In genomic region chr4:141658846-141659484, GRCm38 (mm10) we compare ENCODE assay signal across 26 mouse cellular contexts. TPM values are rescaled to one million over a fixed set of nuclear protein-coding genes. Genes with fewer than 3 reads are reported as not detected.
DNase-seq lines count a peak whose midpoint lies in the region; ATAC-seq and TF ChIP-seq lines count a peak whose summit lies in the region.
"Had no signal": no experiment of that assay in that cellular context is flagged by ENCODE, and none has a peak within 500 bp of the region (broad histone marks: within the 10 kb centered on the region; RNA-seq: fewer than 3 reads in every experiment).

No protein-coding gene starts in this region.

- H3K4me3 ChIP-seq in layer of hippocampus, adult 2 months = no peak overlapping the region
- H3K4me3 ChIP-seq in CH12.LX (replicated peaks in 1 of 3; ENCODE audit: low read depth in 2 of 3, low read length in 2 of 3, poor library complexity in 1 of 3) (no peak overlapping the region), macrophage (ENCODE audit: inconsistent target) (no peak overlapping the region)
- no peak overlapping the region for H3K4me3 ChIP-seq in neural tube, embryonic 15.5 days (replicated peaks)
- H3K4me3 ChIP-seq in liver, postnatal 0 days (ENCODE audit: low read depth, low read length) = no peak overlapping the region
- H3K4me3 ChIP-seq: embryonic facial prominence, embryonic 13.5 days; erythroblast, embryonic 14.5 days; forebrain, embryonic 13.5 days; heart, embryonic 13.5 days; kidney, embryonic 15.5 days; limb, embryonic 12.5 days; neural tube, embryonic 12.5 days had no signal

- in situ Hi-C loops in CH12.LX (cut with MboI; ENCODE audit: low pct_ligation_motif_present, low pct_unique_long_range_greater_than_20kb, low sequenced_read_pairs) = loop anchor here (5.0 kb wide), 1 partner anchor 38 kb away; no protein-coding TSS in a partner anchor

- H3K79me2 ChIP-seq in CH12.LX (replicated peaks; ENCODE audit: control insufficient read depth, extremely low read depth, insufficient read depth, poor library complexity, severe bottlenecking) (peaks cover 13% of the 10 kb centered on the region; the same call in 1 of the 2 replicates), macrophage (ENCODE audit: inconsistent target) (peaks cover 94% of the 10 kb centered on the region)

- no peak overlapping the region for H3K9ac ChIP-seq in CH12.LX (ENCODE audit: insufficient read depth, low read depth)
- H3K9ac ChIP-seq in neural tube, embryonic 15.5 days (replicated peaks) = no peak overlapping the region
- no peak overlapping the region for H3K9ac ChIP-seq in liver, postnatal 0 days (replicated peaks)
- H3K9ac ChIP-seq: embryonic facial prominence, embryonic 13.5 days; forebrain, embryonic 13.5 days; heart, embryonic 13.5 days; kidney, embryonic 15.5 days; limb, embryonic 12.5 days; neural tube, embryonic 12.5 days had no signal

- no peak for ATAC-seq in neural tube, embryonic 15.5 days (ENCODE audit: low FRiP score)
- ATAC-seq in liver, postnatal 0 days = no peak
- ATAC-seq: forebrain, embryonic 13.5 days; hindbrain, postnatal 0 days; intestine, postnatal 0 days had no signal

- no peaks in the 10 kb centered on the region for H3K27me3 ChIP-seq in CH12.LX (replicated peaks)
- no peaks in the 10 kb centered on the region for H3K27me3 ChIP-seq in neural tube, embryonic 15.5 days (replicated peaks)
- H3K27me3 ChIP-seq in liver, postnatal 0 days (ENCODE audit: insufficient read depth, low read length) = no peaks in the 10 kb centered on the region
- H3K27me3 ChIP-seq: embryonic facial prominence, embryonic 13.5 days; forebrain, embryonic 13.5 days; heart, embryonic 13.5 days; kidney, embryonic 15.5 days; limb, embryonic 12.5 days; neural tube, embryonic 12.5 days had no signal

- WGBS in macrophage (ENCODE audit: missing documents) = 70% methylated on average over 6 of the region's 6 CpGs
- WGBS in neural tube, embryonic 15.5 days = 92% methylated on average over 6 of the region's 6 CpGs
- 87% methylated on average over 6 of the region's 6 CpGs for WGBS in liver, postnatal 0 days (ENCODE audit: insufficient replicate concordance)

- TF ChIP-seq POLR2A in CH12.LX (IDR thresholded peaks at IDR 0.05; ENCODE audit: low read depth, low read length) = no peak

- no peak for DNase-seq in layer of hippocampus, adult 2 months (ENCODE audit: low spot score in 2 of 2)
- no peak for DNase-seq in layer of hippocampus, postnatal 10 days (ENCODE audit: low spot score in 2 of 2)
- no peak for DNase-seq in CH12.LX (ENCODE audit: extremely low read depth)
- DNase-seq in adrenal gland, postnatal 14 days = peak; percentile 75
- DNase-seq in kidney, postnatal 14 days = no peak
- DNase-seq in liver, postnatal 0 days = no peak
- DNase-seq: heart, adult 11 months; heart, postnatal 14 days; lung, adult 2 months; midbrain, embryonic 14.5 days; thymus, adult 18-20 months had no signal

- TF ChIP-seq RAD21 in CH12.LX (IDR thresholded peaks at IDR 0.05; ENCODE audit: low read depth, low read length) = no peak

- TF ChIP-seq EP300 in CH12.LX (IDR thresholded peaks at IDR 0.05; ENCODE audit: low read length) = no peak
- no peak for TF ChIP-seq EP300 in liver, postnatal 0 days (IDR thresholded peaks at IDR 0.05; ENCODE audit: low read depth)

- no peaks in the 10 kb centered on the region for H3K9me3 ChIP-seq in CH12.LX (replicated peaks; ENCODE audit: low read length)
- no peaks in the 10 kb centered on the region for H3K9me3 ChIP-seq in neural tube, embryonic 15.5 days (replicated peaks)
- no peaks in the 10 kb centered on the region for H3K9me3 ChIP-seq in liver, postnatal 0 days (ENCODE audit: low read length)
- H3K9me3 ChIP-seq: embryonic facial prominence, embryonic 13.5 days; forebrain, embryonic 13.5 days; heart, embryonic 13.5 days; kidney, embryonic 15.5 days; limb, embryonic 12.5 days; neural tube, embryonic 12.5 days had no signal

- no peak overlapping the region for H3K4me2 ChIP-seq in CH12.LX (ENCODE audit: insufficient read depth, low read depth, poor library complexity, severe bottlenecking)
- H3K4me2 ChIP-seq in neural tube, embryonic 15.5 days = no peak overlapping the region
- H3K4me2 ChIP-seq in liver, postnatal 0 days (ENCODE audit: low read depth, low read length) = no peak overlapping the region
- H3K4me2 ChIP-seq: embryonic facial prominence, embryonic 13.5 days; forebrain, embryonic 13.5 days; heart, embryonic 13.5 days; kidney, embryonic 15.5 days; limb, embryonic 12.5 days; liver, embryonic 11.5 days; neural tube, embryonic 12.5 days had no signal

- H3K36me3 ChIP-seq in CH12.LX (replicated peaks in 1 of 2; ENCODE audit: control insufficient read depth in 1 of 2, insufficient read depth in 1 of 2, low read length in 1 of 2) (peaks cover 6 to 31% of the 10 kb centered on the region in 2 experiments), macrophage (ENCODE audit: inconsistent target) (peaks cover 24% of the 10 kb centered on the region; the same call in 1 of the 2 replicates)
- peaks cover 14% of the 10 kb centered on the region; the same call in 1 of the 2 replicates for H3K36me3 ChIP-seq in neural tube, embryonic 15.5 days
- no peaks in the 10 kb centered on the region for H3K36me3 ChIP-seq in liver, postnatal 0 days (replicated peaks; ENCODE audit: insufficient read depth, low read length)

- dilution Hi-C loops in CH12.LX (cut with MboI; ENCODE audit: extremely low pct_ligation_motif_present, extremely low pct_unique_long_range_greater_than_20kb, low sequenced_read_pairs) = no loop called here

- no peak for TF ChIP-seq CTCF in layer of hippocampus, adult 2 months (conservative IDR thresholded peaks at IDR 0.05)
- no peak for TF ChIP-seq CTCF in CH12.LX (conservative IDR thresholded peaks at IDR 0.05 in 1 of 2, IDR thresholded peaks at IDR 0.05 in 1 of 2; ENCODE audit: low read depth in 2 of 2, low read length in 2 of 2)
- no peak for TF ChIP-seq CTCF in liver, postnatal 0 days (IDR thresholded peaks at IDR 0.05; ENCODE audit: low read depth)

- H3K27ac ChIP-seq in layer of hippocampus, adult 2 months = peak overlapping the region; percentile 2; the same call in 1 of the 2 replicates
- H3K27ac ChIP-seq in CH12.LX (ENCODE audit: insufficient read depth, low read depth) (peak overlapping the region; percentile 43; the same call in 1 of the 2 replicates), macrophage (peak overlapping the region; percentile 47)
- no peak overlapping the region for H3K27ac ChIP-seq in neural tube, embryonic 15.5 days (replicated peaks)
- H3K27ac ChIP-seq in liver, postnatal 0 days (ENCODE audit: low read depth) = no peak overlapping the region
- H3K27ac ChIP-seq: embryonic facial prominence, embryonic 13.5 days; forebrain, embryonic 13.5 days; heart, embryonic 13.5 days; hindbrain, postnatal 0 days; kidney, embryonic 15.5 days; limb, embryonic 12.5 days; neural tube, embryonic 12.5 days had no signal

- peaks cover 14 to 67% of the 10 kb centered on the region in 2 experiments for H3K4me1 ChIP-seq in CH12.LX (ENCODE audit: control insufficient read depth in 1 of 2, insufficient read depth in 2 of 2)
- peaks cover 22% of the 10 kb centered on the region for H3K4me1 ChIP-seq in neural tube, embryonic 15.5 days
- peaks cover 20% of the 10 kb centered on the region for H3K4me1 ChIP-seq in liver, postnatal 0 days (ENCODE audit: insufficient read depth)

RNA-seq across cellular contexts. Expression of gene Plekhm2, which starts 5.7 kb away (rescaled TPM):
- total RNA-seq in layer of hippocampus, adult 2 months (2021) = 10 to 100 TPM; 74.1 to 80.6 TPM
- 10 to 100 TPM; 55.8 to 57.4 TPM for total RNA-seq in layer of hippocampus, postnatal 10 days (2021)
- total RNA-seq in CH12.LX (2012; rRNA removed) (12.3 and 13.7 TPM in 2 replicates), CH12.LX (2014; rRNA removed) (12.4 and 12.7 TPM in 2 replicates)
- polyA plus RNA-seq in CH12.LX (2012; ENCODE audit: insufficient read length, low read depth) (22.0 and 28.2 TPM in 2 replicates), macrophage (2018) (44.8 to 76.0 TPM (median 74.2 TPM) in 3 replicates)
- 37.3 and 48.5 TPM in 2 replicates for total RNA-seq in adrenal gland, postnatal 14 days (2021)
- total RNA-seq in macrophage (2018; cell fraction: chromatin; rRNA removed) = 100 to 1,000 TPM; 143 to 432 (median 230) TPM
- 10 to 100 TPM; 31.1 to 84.7 (median 52.3) TPM for total RNA-seq in macrophage (2018; cell fraction: cytosol; rRNA removed)
- total RNA-seq in macrophage (2018; cell fraction: nucleus; rRNA removed) = 100 to 1,000 TPM in 23 of 26 experiments, 10 to 100 TPM in 3; 82.0 to 320 (median 157) TPM
- polyA plus RNA-seq in neural tube, embryonic 15.5 days (2015; fragmentation: Nextera tagmentation; extraction: Ambion mirVana) = 6.8 and 8.1 TPM in 2 replicates
- 1.7 TPM in 2 replicates for polyA plus RNA-seq in liver, postnatal 0 days (2015; fragmentation: Nextera tagmentation; extraction: Ambion mirVana)

RNA-seq across cellular contexts. Expression of gene Rsc1a1, which starts 26.4 kb away (rescaled TPM):
- total RNA-seq in layer of hippocampus, adult 2 months (2021) = not detected
- total RNA-seq in layer of hippocampus, postnatal 10 days (2021) = 1 to 10 TPM in 1 of 2 experiments, under 1 TPM in 1; 0.87 to 1.6 TPM
- total RNA-seq in CH12.LX (2012; rRNA removed) = 3.4 and 7.6 TPM in 2 replicates
- 11.0 and 14.0 TPM in 2 replicates for total RNA-seq in CH12.LX (2014; rRNA removed)
- 0.16 and 7.0 TPM in 2 replicates for polyA plus RNA-seq in CH12.LX (2012; ENCODE audit: insufficient read length, low read depth)
- 1.5 and 3.3 TPM in 2 replicates for total RNA-seq in adrenal gland, postnatal 14 days (2021)
- total RNA-seq in macrophage (2018; cell fraction: chromatin; rRNA removed) = 10 to 100 TPM in 19 of 26 experiments, 1 to 10 TPM in 7; 2.2 to 51.7 (median 19.7) TPM
- total RNA-seq in macrophage (2018; cell fraction: cytosol; rRNA removed) = 10 to 100 TPM in 1 of 26 experiments, 1 to 10 TPM in 24, under 1 TPM in 1; 0.75 to 11.8 (median 5.1) TPM
- 10 to 100 TPM in 16 of 26 experiments, 1 to 10 TPM in 9, under 1 TPM in 1; 0.99 to 31.2 (median 14.4) TPM for total RNA-seq in macrophage (2018; cell fraction: nucleus; rRNA removed)
- polyA plus RNA-seq in macrophage (2018) = 4.2 to 8.9 TPM in 2 of 3 replicates, not detected in the other
- 0.22 TPM in 1 of 2 replicates, not detected in the other for polyA plus RNA-seq in neural tube, embryonic 15.5 days (2015; fragmentation: Nextera tagmentation; extraction: Ambion mirVana)
- not detected in 2 replicates for polyA plus RNA-seq in liver, postnatal 0 days (2015; fragmentation: Nextera tagmentation; extraction: Ambion mirVana)
- total RNA-seq: heart, postnatal 14 days had no signal
- polyA plus RNA-seq: embryonic facial prominence, embryonic 13.5 days; hindbrain, postnatal 0 days; intestine, postnatal 0 days; kidney, embryonic 15.5 days; limb, embryonic 12.5 days; liver, embryonic 11.5 days; midbrain, embryonic 14.5 days; neural tube, embryonic 12.5 days had no signal

RNA-seq across cellular contexts. Expression of gene Slc25a34, which starts 35.3 kb away (rescaled TPM):
- total RNA-seq in layer of hippocampus, adult 2 months (2021) = 1 to 10 TPM; 1.6 to 3.6 TPM
- 1 to 10 TPM; 2.4 TPM for total RNA-seq in layer of hippocampus, postnatal 10 days (2021)
- 0.63 and 0.64 TPM in 2 replicates for total RNA-seq in CH12.LX (2012; rRNA removed)
- 0.23 and 0.41 TPM in 2 replicates for total RNA-seq in CH12.LX (2014; rRNA removed)
- polyA plus RNA-seq in CH12.LX (2012; ENCODE audit: insufficient read length, low read depth) = 1.2 and 1.7 TPM in 2 replicates
- 31.9 and 32.5 TPM in 2 replicates for total RNA-seq in adrenal gland, postnatal 14 days (2021)
- total RNA-seq in macrophage (2018; cell fraction: chromatin; rRNA removed) = 1 to 10 TPM in 12 of 26 experiments, under 1 TPM in 10, not detected in 4; 0.26 to 3.6 (median 1.0) TPM
- total RNA-seq in macrophage (2018; cell fraction: cytosol; rRNA removed) = under 1 TPM in 9 of 26 experiments, not detected in 17; 0.05 to 0.18 (median 0.07) TPM
- total RNA-seq in macrophage (2018; cell fraction: nucleus; rRNA removed) = 1 to 10 TPM in 8 of 26 experiments, under 1 TPM in 17, not detected in 1; 0.17 to 3.0 (median 0.60) TPM
- polyA plus RNA-seq in macrophage (2018) = 0.09 to 0.17 TPM in 2 of 3 replicates, not detected in the other
- 0.10 and 0.28 TPM in 2 replicates for polyA plus RNA-seq in neural tube, embryonic 15.5 days (2015; fragmentation: Nextera tagmentation; extraction: Ambion mirVana)
- 0.40 and 0.76 TPM in 2 replicates for polyA plus RNA-seq in liver, postnatal 0 days (2015; fragmentation: Nextera tagmentation; extraction: Ambion mirVana)
- total RNA-seq: megakaryocyte-erythroid progenitor cell, adult 5-6 weeks had no signal
- polyA plus RNA-seq: embryonic facial prominence, embryonic 13.5 days; erythroblast, embryonic 14.5 days; hindbrain, embryonic 11.5 days; limb, embryonic 12.5 days; liver, embryonic 11.5 days; neural tube, embryonic 12.5 days; stomach, embryonic 14.5 days had no signal

RNA-seq across cellular contexts. Expression of gene Tmem82, which starts 40.5 kb away (rescaled TPM):
- under 1 TPM; 0.37 to 0.56 TPM for total RNA-seq in layer of hippocampus, adult 2 months (2021)
- total RNA-seq in layer of hippocampus, postnatal 10 days (2021) = under 1 TPM; 0.69 to 0.98 TPM
- total RNA-seq in CH12.LX (2012; rRNA removed) = 3.8 and 5.2 TPM in 2 replicates
- 0.58 and 0.68 TPM in 2 replicates for total RNA-seq in CH12.LX (2014; rRNA removed)
- polyA plus RNA-seq in CH12.LX (2012; ENCODE audit: insufficient read length, low read depth) = 2.7 TPM in 2 replicates
- total RNA-seq in adrenal gland, postnatal 14 days (2021) = 9.7 and 9.9 TPM in 2 replicates
- total RNA-seq in macrophage (2018; cell fraction: chromatin; rRNA removed) = 10 to 100 TPM in 9 of 26 experiments, 1 to 10 TPM in 17; 1.6 to 19.7 (median 6.3) TPM
- 1 to 10 TPM; 1.1 to 4.7 (median 1.9) TPM for total RNA-seq in macrophage (2018; cell fraction: cytosol; rRNA removed)
- 10 to 100 TPM in 10 of 26 experiments, 1 to 10 TPM in 16; 1.8 to 21.2 (median 6.3) TPM for total RNA-seq in macrophage (2018; cell fraction: nucleus; rRNA removed)
- 1.3 to 4.5 TPM (median 2.7 TPM) in 3 replicates for polyA plus RNA-seq in macrophage (2018)
- polyA plus RNA-seq in neural tube, embryonic 15.5 days (2015; fragmentation: Nextera tagmentation; extraction: Ambion mirVana) = 0.18 and 0.88 TPM in 2 replicates
- polyA plus RNA-seq in liver, postnatal 0 days (2015; fragmentation: Nextera tagmentation; extraction: Ambion mirVana) = 17.3 and 17.8 TPM in 2 replicates

RNA-seq across cellular contexts. Expression of gene Fblim1, which starts 53.1 kb away (rescaled TPM):
- total RNA-seq in layer of hippocampus, adult 2 months (2021) = under 1 TPM; 0.47 to 0.90 TPM
- 1 to 10 TPM; 4.6 to 5.0 TPM for total RNA-seq in layer of hippocampus, postnatal 10 days (2021)
- total RNA-seq in CH12.LX (2012; rRNA removed) (0.17 TPM in 2 replicates), CH12.LX (2014; rRNA removed) (0.07 and 0.09 TPM in 2 replicates)
- polyA plus RNA-seq in CH12.LX (2012; ENCODE audit: insufficient read length, low read depth) (0.97 and 1.2 TPM in 2 replicates), macrophage (2018) (107 to 177 TPM (median 134 TPM) in 3 replicates)
- 11.0 and 13.2 TPM in 2 replicates for total RNA-seq in adrenal gland, postnatal 14 days (2021)
- total RNA-seq in macrophage (2018; cell fraction: chromatin; rRNA removed) = 100 to 1,000 TPM in 9 of 26 experiments, 10 to 100 TPM in 16, 1 to 10 TPM in 1; 9.8 to 227 (median 60.4) TPM
- total RNA-seq in macrophage (2018; cell fraction: cytosol; rRNA removed) = 100 to 1,000 TPM in 25 of 26 experiments, 10 to 100 TPM in 1; 90.3 to 218 (median 142) TPM
- 100 to 1,000 TPM in 10 of 26 experiments, 10 to 100 TPM in 16; 20.4 to 193 (median 83.3) TPM for total RNA-seq in macrophage (2018; cell fraction: nucleus; rRNA removed)
- polyA plus RNA-seq in neural tube, embryonic 15.5 days (2015; fragmentation: Nextera tagmentation; extraction: Ambion mirVana) = 31.0 and 32.2 TPM in 2 replicates
- 1.5 and 1.8 TPM in 2 replicates for polyA plus RNA-seq in liver, postnatal 0 days (2015; fragmentation: Nextera tagmentation; extraction: Ambion mirVana)
- total RNA-seq: megakaryocyte-erythroid progenitor cell, adult 5-6 weeks had no signal

Comparison
In these comparisons a context has a peak if more than half of its experiments do, and no peak if none do; other contexts are left out.
1. H3K27ac ChIP-seq: peak in layer of hippocampus, adult 2 months (single experiment), CH12.LX (single experiment) and macrophage (single experiment); none in neural tube, embryonic 15.5 days (single experiment) and liver, postnatal 0 days (single experiment).